Mouse (Mus musculus) liver, postnatal 0 days (tissue): ENCODE data around the gene Usp37. TPM values are rescaled to one million over a fixed set of nuclear protein-coding genes. Genes with fewer than 3 reads are reported as not detected.
"Not testable (repeated sequence)": the region's sequence is repeated elsewhere in the genome, so short reads cannot be mapped to it uniquely, and the experiment has no call there.

ENCODE experiments used
- ATAC-seq: fragments of 200-750 bp; cut with Nextera tagmentation; 2 replicates; pipeline ENCODE4 v1.8.0; 2017; ENCODE audit warnings: mild to moderate bottlenecking, moderate library complexity
- DNase-seq: peaks from one replicate; pipeline ENCODE4 v3.0.0-alpha.2; 2016
- H3K27ac ChIP-seq: fragments of 300-500 bp; sonication (generic); 2 replicates; pipeline ENCODE4 v1.5.1; 2014; ENCODE audit warnings: antibody characterized with exemption, moderate library complexity, mild to moderate bottlenecking, low read depth
- H3K27me3 ChIP-seq: fragments of 300-500 bp; sonication (generic); 2 replicates; pipeline ENCODE4 v1.6.1; 2014; ENCODE audit warnings: low read length, control low read depth, mixed read lengths; ENCODE audit not compliant: insufficient read depth
- H3K36me3 ChIP-seq: fragments of 300-500 bp; sonication (generic); replicated peaks from 2 replicates; pipeline ENCODE4 v1.6.1; 2014; ENCODE audit warnings: mild to moderate bottlenecking, control low read depth, low read length, moderate library complexity, mixed read lengths; ENCODE audit not compliant: insufficient read depth
- H3K4me1 ChIP-seq: fragments of 300-500 bp; sonication (generic); 2 replicates; pipeline ENCODE4 v1.6.1; 2014; ENCODE audit warnings: antibody characterized with exemption, mild to moderate bottlenecking, control low read depth; ENCODE audit not compliant: insufficient read depth
- H3K4me2 ChIP-seq: fragments of 300-500 bp; sonication (generic); 2 replicates; pipeline ENCODE4 v1.6.1; 2014; ENCODE audit warnings: low read depth, mild to moderate bottlenecking, low read length, moderate library complexity, mixed read lengths
- H3K4me3 ChIP-seq: fragments of 300-500 bp; sonication (generic); 2 replicates; pipeline ENCODE4 v1.5.1; 2014; ENCODE audit warnings: low read depth, low read length
- H3K9ac ChIP-seq: fragments of 300-500 bp; sonication (generic); replicated peaks from 2 replicates; pipeline ENCODE4 v1.6.1; 2014; ENCODE audit warnings: mild to moderate bottlenecking, moderate library complexity
- H3K9me3 ChIP-seq: fragments of 300-500 bp; sonication (generic); 2 replicates; pipeline ENCODE4 v1.6.1; 2016; ENCODE audit warnings: mild to moderate bottlenecking, control low read depth, low read length, mixed read lengths
- CTCF ChIP-seq: sonication (generic); IDR thresholded peaks from 2 replicates; pipeline ENCODE4 v1.5.1; 2016; ENCODE audit warnings: antibody characterized with exemption, low read depth
- EP300 ChIP-seq: IDR thresholded peaks from 2 replicates; pipeline ENCODE4 v1.6.1; 2016; ENCODE audit warnings: antibody characterized with exemption, low read depth, mild to moderate bottlenecking
- whole genome bisulfite sequencing: fragments of 180-500 bp; shearing (Covaris S2); extraction: QIAGEN DNeasy Blood & Tissue Kit; methylation state at CpG from one replicate; pipeline ENCODE4 v1.1.7; 2014; ENCODE audit not compliant: insufficient replicate concordance; 5-methylcytosine and 5-hydroxymethylcytosine counted together
- polyA plus RNA-seq: library from polyadenylated mRNA; unstranded; fragments of >200 nt; fragmentation: Nextera tagmentation; extraction: Ambion mirVana; gene quantifications from 2 replicates; pipeline ENCODE4 v1.2.1, GENCODE M21; 2015

The Usp37 gene
- polyA plus RNA-seq, 1 experiment from 2014 or later, result 4.9 TPM

- TF ChIP-seq CTCF (no peak), EP300 (no peak)
- Histone ChIP-seq H3K27ac (no peak overlapping the region), H3K9ac (no peak overlapping the region), H3K9me3 (no peaks in the 10 kb centered on the region), H3K27me3 (no peaks in the 10 kb centered on the region), H3K4me1 (no peaks in the 10 kb centered on the region), H3K4me3 (no peak overlapping the region), H3K4me2 (no peak overlapping the region), H3K36me3 (peaks cover 82% of the 10 kb centered on the region)
- WGBS, result 85% methylated on average over 4 of the region's 4 CpGs
- no peak for DNase-seq
- no peak for ATAC-seq
Measured at GRCm38 (mm10) chr1:74524746-74525145, 19.3 kb downstream of the Usp37 start.

GRCm38 (mm10) chr1:74519875-74520274 lies 24.2 kb downstream of the Usp37 start:
- ATAC-seq (no peak), DNase-seq (no peak)
- H3K27ac ChIP-seq, result no peak overlapping the region
- H3K27me3 ChIP-seq, result no peaks in the 10 kb centered on the region
- peaks cover 60% of the 10 kb centered on the region for H3K36me3 ChIP-seq
- TF ChIP-seq CTCF (no peak), EP300 (no peak)
- H3K4me2 ChIP-seq, result no peak overlapping the region
- H3K4me3 ChIP-seq, result no peak overlapping the region
- H3K9me3 ChIP-seq, result no peaks in the 10 kb centered on the region
- H3K4me1 ChIP-seq, result no peaks in the 10 kb centered on the region
- no peak overlapping the region for H3K9ac ChIP-seq

- H3K36me3 ChIP-seq, result peaks cover 13% of the 10 kb centered on the region
- not testable (repeated sequence) for DNase-seq, H3K4me3 ChIP-seq, H3K27ac ChIP-seq, H3K9ac ChIP-seq, H3K4me1 ChIP-seq, H3K27me3 ChIP-seq, H3K4me2 ChIP-seq, ATAC-seq, H3K9me3 ChIP-seq
- 74% methylated on average over 1 of the region's 1 CpGs for WGBS
Measured at GRCm38 (mm10) chr1:74512999-74513398, 31.1 kb downstream of the Usp37 start.

- Histone ChIP-seq H3K27ac (no peak overlapping the region), H3K27me3 (no peaks in the 10 kb centered on the region), H3K9ac (no peak overlapping the region), H3K36me3 (peaks cover 6% of the 10 kb centered on the region; the same call in 1 of the 2 replicates), H3K4me2 (no peak overlapping the region), H3K4me3 (no peak overlapping the region), H3K4me1 (peaks cover 14% of the 10 kb centered on the region; the same call in 1 of the 2 replicates), H3K9me3 (no peaks in the 10 kb centered on the region)
- TF ChIP-seq EP300 (no peak), CTCF (no peak)
- WGBS, result 68% methylated on average over 5 of the region's 5 CpGs
- peak; percentile 25 for DNase-seq
- ATAC-seq, result peak; percentile 18; the same call in 1 of the 2 replicates
Measured at GRCm38 (mm10) chr1:74511306-74511705, 32.8 kb downstream of the Usp37 start.

GRCm38 (mm10) chr1:74507780-74508179 lies 36.3 kb downstream of the Usp37 start:
- TF ChIP-seq EP300 (no peak), CTCF (no peak)
- H3K27me3 ChIP-seq, result no peaks in the 10 kb centered on the region
- H3K4me2 ChIP-seq, result peak overlapping the region; percentile 90
- H3K4me1 ChIP-seq, result peaks cover 22% of the 10 kb centered on the region
- peak overlapping the region; percentile 94; the same call in 1 of the 2 replicates for H3K4me3 ChIP-seq
- H3K27ac ChIP-seq, result 0 out of 2 replicates have a peak overlapping the region, but pooled peaks have one; percentile 93
- 80% methylated on average over 2 of the region's 2 CpGs for WGBS
- peaks cover 6% of the 10 kb centered on the region; the same call in 1 of the 2 replicates for H3K36me3 ChIP-seq
- no peaks in the 10 kb centered on the region for H3K9me3 ChIP-seq
- DNase-seq (no peak), ATAC-seq (no peak)
- H3K9ac ChIP-seq, result peak overlapping the region; percentile 97; the same call in 1 of the 2 replicates

- Histone ChIP-seq H3K36me3 (peaks cover 6% of the 10 kb centered on the region; the same call in 1 of the 2 replicates), H3K4me2 (peak overlapping the region; percentile 90), H3K27me3 (no peaks in the 10 kb centered on the region), H3K4me3 (peak overlapping the region; percentile 94), H3K9me3 (no peaks in the 10 kb centered on the region), H3K9ac (peak overlapping the region; percentile 97), H3K4me1 (peaks cover 22% of the 10 kb centered on the region), H3K27ac (peak overlapping the region; percentile 93)
- WGBS, result under 1% methylated on average over 34 of the region's 34 CpGs
- peak; percentile 41 for ATAC-seq
- peak; percentile 77 for DNase-seq
- TF ChIP-seq CTCF, result no peak
- TF ChIP-seq EP300, result no peak
Measured at GRCm38 (mm10) chr1:74506471-74506881, 37.6 kb downstream of the Usp37 start.
